Mouse (Mus musculus) hindbrain, embryonic 15.5 days (tissue): Measurements from ENCODE around the gene Hic1. TPM values are rescaled to one million over a fixed set of nuclear protein-coding genes. Genes with fewer than 3 reads are reported as not detected.
A peak's percentile ranks its signal among the peaks of the same experiment; 100 is the strongest.

ENCODE experiments used
- ATAC-seq: fragments of 200-750 bp; cut with Nextera tagmentation; 2 replicates; pipeline ENCODE4 v1.8.0; 2017; ENCODE audit warnings: low read depth, moderate number of reproducible peaks, moderate TSS enrichment; ENCODE audit not compliant: low FRiP score
- H3K27ac ChIP-seq: fragments of 300-500 bp; sonication (generic); replicated peaks from 2 replicates; pipeline ENCODE4 v1.5.1; 2015; ENCODE audit warnings: mild to moderate bottlenecking, inconsistent platforms
- H3K27me3 ChIP-seq: fragments of 300-500 bp; sonication (generic); 2 replicates; pipeline ENCODE4 v1.6.1; 2015; ENCODE audit warnings: control low read depth, inconsistent platforms
- H3K36me3 ChIP-seq: fragments of 300-500 bp; sonication (generic); 2 replicates; pipeline ENCODE4 v1.6.1; 2015; ENCODE audit warnings: control low read depth, inconsistent platforms
- H3K4me1 ChIP-seq: fragments of 300-500 bp; sonication (generic); replicated peaks from 2 replicates; pipeline ENCODE4 v1.6.1; 2015; ENCODE audit warnings: control low read depth, inconsistent platforms
- H3K4me2 ChIP-seq: fragments of 300-500 bp; sonication (generic); 2 replicates; pipeline ENCODE4 v1.6.1; 2015; ENCODE audit warnings: moderate library complexity, mild to moderate bottlenecking, inconsistent platforms
- H3K4me3 ChIP-seq: fragments of 300-500 bp; sonication (generic); 2 replicates; pipeline ENCODE4 v1.5.1; 2015; ENCODE audit warnings: mild to moderate bottlenecking, inconsistent platforms
- H3K9ac ChIP-seq: fragments of 300-500 bp; sonication (generic); 2 replicates; pipeline ENCODE4 v1.6.1; 2015; ENCODE audit warnings: inconsistent platforms
- H3K9me3 ChIP-seq: fragments of 300-500 bp; sonication (generic); 2 replicates; pipeline ENCODE4 v1.6.1; 2016; ENCODE audit warnings: control low read depth, inconsistent platforms
- WGBS: fragments of 180-500 bp; shearing (Covaris S2); methylation state at CpG from one replicate; pipeline ENCODE4 v1.1.7; 2015; 5-methylcytosine and 5-hydroxymethylcytosine counted together
- microRNA counts: library from miRNA; unstranded; fragments of <30 nt; microRNA quantifications from one replicate; lab custom pipeline; 2016
- microRNA-seq: library from miRNA; unstranded; fragments of <30 nt; microRNA quantifications from one replicate; pipeline ENCODE4, GENCODE M21; 2016
- polyA plus RNA-seq: library from polyadenylated mRNA; unstranded; fragments of >200 nt; fragmentation: Nextera tagmentation; extraction: Ambion mirVana; gene quantifications from 2 replicates; pipeline ENCODE4 v1.2.1, GENCODE M21; 2015

Gene Hic1
- polyA plus RNA-seq, 1 experiment from 2014 or later: 4.8 TPM

- Histone ChIP-seq H3K4me2 (no peak overlapping the region), H3K4me3 (no peak overlapping the region), H3K27ac (no peak overlapping the region), H3K4me1 (no peaks in the 10 kb centered on the region), H3K27me3 (no peaks in the 10 kb centered on the region), H3K9ac (no peak overlapping the region), H3K9me3 (no peaks in the 10 kb centered on the region), H3K36me3 (no peaks in the 10 kb centered on the region)
- 95% methylated on average over 2 of the region's 2 CpGs for WGBS
- ATAC-seq: no peak
Observed at GRCm38 (mm10) chr11:75118141-75118540, 51.2 kb downstream of the Hic1 start.

- Histone ChIP-seq H3K4me1 (no peaks in the 10 kb centered on the region), H3K4me2 (no peak overlapping the region), H3K27ac (no peak overlapping the region), H3K27me3 (no peaks in the 10 kb centered on the region), H3K9ac (no peak overlapping the region), H3K4me3 (no peak overlapping the region), H3K9me3 (no peaks in the 10 kb centered on the region), H3K36me3 (no peaks in the 10 kb centered on the region)
- no peak for ATAC-seq
- WGBS: 90% methylated on average over 6 of the region's 6 CpGs
Observed at GRCm38 (mm10) chr11:75116379-75116778, 52.9 kb downstream of the Hic1 start.

MicroRNA genes within 50 kb of the gene (microRNA counts, 519-probe panel; counts per million panel counts)
- microRNA mmu-miR-132 (lab: Ali Mortazavi, UCI) (3,711 counts per million, percentile 77 among the panel's probes with 10 or more counts), microRNA mmu-miR-212 (lab: Ali Mortazavi, UCI) (not detected)

Small RNAs within 50 kb of the gene (microRNA-seq; reads per million reads assigned to microRNA genes)
- gene Mir132: 1,170 reads per million, percentile 79 among the genes with 10 or more reads in this experiment
- gene Mir212: 50.8 reads per million, percentile 42 among the genes with 10 or more reads in this experiment

Other genes with a start within 250 kb of the Hic1 start
- gene Smg6, start 243.7 kb downstream of the Hic1 start, polyA plus RNA-seq: 13.5 and 14.1 TPM in 2 replicates
- gene Srr, start 243.6 kb downstream of the Hic1 start, polyA plus RNA-seq: 36.3 and 38.3 TPM in 2 replicates
- gene Ovca2, start 9.3 kb upstream of the Hic1 start, polyA plus RNA-seq: 14.3 and 14.8 TPM in 2 replicates
- 14.0 and 15.9 TPM in 2 replicates for gene Dph1, start 21.7 kb upstream of the Hic1 start, polyA plus RNA-seq
- 11.7 and 12.6 TPM in 2 replicates for gene Rtn4rl1, start 24.3 kb upstream of the Hic1 start, polyA plus RNA-seq
- gene Rpa1, start 178.8 kb upstream of the Hic1 start, polyA plus RNA-seq: 54.4 and 61.4 TPM in 2 replicates
- 15.6 and 16.8 TPM in 2 replicates for gene Smyd4, start 178.9 kb upstream of the Hic1 start, polyA plus RNA-seq